Comparison of ENCODE assay signal across 20 mouse cellular contexts in genomic region chr2:58516920-58517319, GRCm38 (mm10). TPM values are rescaled to one million over a fixed set of nuclear protein-coding genes. Genes with fewer than 3 reads are reported as not detected.
DNase-seq lines count a peak whose midpoint lies in the region; ATAC-seq lines count a peak whose summit lies in the region.
"Had no signal": no experiment of that assay in that cellular context is flagged by ENCODE, and none has a peak within 500 bp of the region (broad histone marks: within the 10 kb centered on the region; RNA-seq: fewer than 3 reads in every experiment).

No protein-coding gene starts in this region.

- no peak for ATAC-seq in heart, embryonic 11.5 days (replicated peaks; ENCODE audit: insufficient number of reproducible peaks, low FRiP score, low TSS enrichment)
- ATAC-seq in kidney, embryonic 16.5 days (ENCODE audit: low FRiP score, low TSS enrichment) = no peak
- no peak; the same call in 1 of the 2 replicates for ATAC-seq in lung, embryonic 16.5 days (ENCODE audit: low read depth)
- ATAC-seq in limb, embryonic 15.5 days (ENCODE audit: insufficient number of reproducible peaks, low FRiP score, low TSS enrichment, low read depth) = no peak

- H3K27ac ChIP-seq in heart, embryonic 11.5 days (ENCODE audit: low read depth, low read length) = peak overlapping the region; percentile 82
- H3K27ac ChIP-seq in kidney, embryonic 16.5 days (ENCODE audit: low read length) = peak overlapping the region; percentile 79
- H3K27ac ChIP-seq in lung, embryonic 16.5 days (ENCODE audit: low read length) = peak overlapping the region; percentile 3; the same call in 1 of the 2 replicates
- 0 out of 2 replicates have a peak overlapping the region, but pooled peaks have one; percentile 54 for H3K27ac ChIP-seq in limb, embryonic 15.5 days
- H3K27ac ChIP-seq: forebrain, embryonic 10.5 days; neural tube, embryonic 12.5 days had no signal

- H3K9ac ChIP-seq in heart, embryonic 11.5 days (ENCODE audit: low read depth, low read length) = no peak overlapping the region
- H3K9ac ChIP-seq in kidney, embryonic 16.5 days (replicated peaks; ENCODE audit: low read length) = no peak overlapping the region
- no peak overlapping the region for H3K9ac ChIP-seq in lung, embryonic 16.5 days (ENCODE audit: low read length)
- no peak overlapping the region for H3K9ac ChIP-seq in limb, embryonic 15.5 days
- H3K9ac ChIP-seq: neural tube, embryonic 12.5 days had no signal

- peak overlapping the region; percentile 5; the same call in 1 of the 2 replicates for H3K4me2 ChIP-seq in heart, embryonic 11.5 days
- H3K4me2 ChIP-seq in kidney, embryonic 16.5 days (replicated peaks; ENCODE audit: low read depth, low read length) = peak overlapping the region; percentile 5; the same call in 1 of the 2 replicates
- H3K4me2 ChIP-seq in lung, embryonic 16.5 days (ENCODE audit: low read depth, low read length) = 0 out of 2 replicates have a peak overlapping the region, but pooled peaks have one; percentile 49
- no peak overlapping the region for H3K4me2 ChIP-seq in limb, embryonic 15.5 days
- H3K4me2 ChIP-seq: neural tube, embryonic 12.5 days had no signal

- no peaks in the 10 kb centered on the region for H3K9me3 ChIP-seq in heart, embryonic 11.5 days (replicated peaks; ENCODE audit: control insufficient read depth, low read length)
- H3K9me3 ChIP-seq in kidney, embryonic 16.5 days (ENCODE audit: low read length) = no peaks in the 10 kb centered on the region
- no peaks in the 10 kb centered on the region for H3K9me3 ChIP-seq in lung, embryonic 16.5 days (ENCODE audit: control insufficient read depth, low read length)
- H3K9me3 ChIP-seq in limb, embryonic 15.5 days = no peaks in the 10 kb centered on the region
- H3K9me3 ChIP-seq: forebrain, embryonic 10.5 days; neural tube, embryonic 12.5 days had no signal

- no peak for DNase-seq in heart, postnatal 25 days (ENCODE audit: low spot score)
- no peak for DNase-seq in kidney, postnatal 4 days
- DNase-seq in lung, adult 18-20 months = no peak
- DNase-seq: cerebellum, postnatal 14 days; gastrocnemius, postnatal 36 days; kidney, postnatal 14 days; lung, adult 2 months; right cerebral cortex, postnatal 14 days; thymus, adult 2 months had no signal

- 0 out of 2 replicates have a peak, but pooled peaks cover 2% of the 10 kb centered on the region for H3K36me3 ChIP-seq in heart, embryonic 11.5 days (ENCODE audit: control insufficient read depth, insufficient read depth, low read length)
- no peaks in the 10 kb centered on the region for H3K36me3 ChIP-seq in kidney, embryonic 16.5 days (ENCODE audit: insufficient read depth, low read length)
- no peaks in the 10 kb centered on the region for H3K36me3 ChIP-seq in lung, embryonic 16.5 days (ENCODE audit: control insufficient read depth, insufficient read depth, low read length)
- 0 out of 2 replicates have a peak, but pooled peaks cover 4% of the 10 kb centered on the region for H3K36me3 ChIP-seq in limb, embryonic 15.5 days
- H3K36me3 ChIP-seq: neural tube, embryonic 12.5 days had no signal

- H3K4me1 ChIP-seq in heart, embryonic 11.5 days (ENCODE audit: control insufficient read depth, insufficient read depth, low read length) = peaks cover 57% of the 10 kb centered on the region
- H3K4me1 ChIP-seq in kidney, embryonic 16.5 days (ENCODE audit: insufficient read depth, low read length) = peaks cover 35% of the 10 kb centered on the region
- peaks cover 19% of the 10 kb centered on the region for H3K4me1 ChIP-seq in lung, embryonic 16.5 days (replicated peaks; ENCODE audit: control insufficient read depth, insufficient read depth, low read length)
- H3K4me1 ChIP-seq in limb, embryonic 15.5 days = peaks cover 27% of the 10 kb centered on the region
- H3K4me1 ChIP-seq: megakaryocyte, embryonic 14.5 days; neural tube, embryonic 12.5 days had no signal

- no peak overlapping the region for H3K4me3 ChIP-seq in heart, embryonic 11.5 days (ENCODE audit: low read depth, low read length)
- no peak overlapping the region for H3K4me3 ChIP-seq in kidney, embryonic 16.5 days (ENCODE audit: low read length)
- H3K4me3 ChIP-seq in lung, embryonic 16.5 days (ENCODE audit: low read length) = no peak overlapping the region
- no peak overlapping the region for H3K4me3 ChIP-seq in limb, embryonic 15.5 days
- H3K4me3 ChIP-seq: forebrain, embryonic 10.5 days; megakaryocyte, embryonic 14.5 days; neural tube, embryonic 12.5 days had no signal

- H3K27me3 ChIP-seq in heart, embryonic 11.5 days (ENCODE audit: control insufficient read depth, insufficient read depth, low read length) = no peaks in the 10 kb centered on the region
- H3K27me3 ChIP-seq in kidney, embryonic 16.5 days (ENCODE audit: insufficient read depth, low read length) = no peaks in the 10 kb centered on the region
- no peaks in the 10 kb centered on the region for H3K27me3 ChIP-seq in lung, embryonic 16.5 days (ENCODE audit: control insufficient read depth, insufficient read depth, low read depth, low read length)
- no peaks in the 10 kb centered on the region for H3K27me3 ChIP-seq in limb, embryonic 15.5 days
- H3K27me3 ChIP-seq: megakaryocyte, embryonic 14.5 days; neural tube, embryonic 12.5 days had no signal

- intact Hi-C loops in heart, postnatal 25 days (cut with DNase I) = loop anchor here (5.0 kb wide), 1 partner anchor 40 kb away; no protein-coding TSS in a partner anchor

- 42% methylated on average over 6 of the region's 6 CpGs for WGBS in heart, embryonic 11.5 days (ENCODE audit: insufficient replicate concordance)
- WGBS in kidney, embryonic 16.5 days = 43% methylated on average over 6 of the region's 6 CpGs
- WGBS in lung, embryonic 16.5 days = 36% methylated on average over 6 of the region's 6 CpGs
- WGBS in limb, embryonic 15.5 days = 58% methylated on average over 6 of the region's 6 CpGs

RNA-seq across cellular contexts. Expression of gene Gm17409, which starts 47.0 kb away (rescaled TPM):
- polyA plus RNA-seq in heart, embryonic 11.5 days (2014; fragmentation: Nextera tagmentation; extraction: Ambion mirVana) = not detected in 2 replicates
- total RNA-seq in heart, postnatal 25 days (2021) = not detected
- not detected in 2 replicates for polyA plus RNA-seq in kidney, embryonic 16.5 days (2015; fragmentation: Nextera tagmentation; extraction: Ambion mirVana)
- not detected in 2 replicates for polyA plus RNA-seq in lung, embryonic 16.5 days (2015; fragmentation: Nextera tagmentation; extraction: Ambion mirVana)
- polyA plus RNA-seq in limb, embryonic 15.5 days (2015; fragmentation: Nextera tagmentation; extraction: Ambion mirVana) = not detected in 2 replicates
- total RNA-seq: ES-E14; gastrocnemius, postnatal 36 days; layer of hippocampus, postnatal 25 days; left cerebral cortex, postnatal 25 days had no signal
- polyA plus RNA-seq: forebrain, embryonic 10.5 days; hindbrain, embryonic 16.5 days; lung, adult 2 months; neural tube, embryonic 12.5 days; thymus, adult 2 months had no signal

RNA-seq across cellular contexts. Expression of gene Acvr1, which starts 50.0 kb away (rescaled TPM):
- polyA plus RNA-seq in heart, embryonic 11.5 days (2014; fragmentation: Nextera tagmentation; extraction: Ambion mirVana) = 11.8 and 12.9 TPM in 2 replicates
- 10 to 100 TPM; 16.0 to 19.5 TPM for total RNA-seq in heart, postnatal 25 days (2021)
- 5.2 and 5.8 TPM in 2 replicates for polyA plus RNA-seq in kidney, embryonic 16.5 days (2015; fragmentation: Nextera tagmentation; extraction: Ambion mirVana)
- 4.8 and 5.6 TPM in 2 replicates for polyA plus RNA-seq in lung, embryonic 16.5 days (2015; fragmentation: Nextera tagmentation; extraction: Ambion mirVana)
- 8.1 and 8.7 TPM in 2 replicates for polyA plus RNA-seq in limb, embryonic 15.5 days (2015; fragmentation: Nextera tagmentation; extraction: Ambion mirVana)

RNA-seq across cellular contexts. Expression of gene Upp2, which starts 50.2 kb away (rescaled TPM):
- 8.4 and 8.6 TPM in 2 replicates for polyA plus RNA-seq in heart, embryonic 11.5 days (2014; fragmentation: Nextera tagmentation; extraction: Ambion mirVana)
- total RNA-seq in heart, postnatal 25 days (2021) = 1 to 10 TPM; 3.1 to 3.8 TPM
- polyA plus RNA-seq in kidney, embryonic 16.5 days (2015; fragmentation: Nextera tagmentation; extraction: Ambion mirVana) = 7.6 and 8.5 TPM in 2 replicates
- polyA plus RNA-seq in lung, embryonic 16.5 days (2015; fragmentation: Nextera tagmentation; extraction: Ambion mirVana) = 6.6 and 7.4 TPM in 2 replicates
- polyA plus RNA-seq in limb, embryonic 15.5 days (2015; fragmentation: Nextera tagmentation; extraction: Ambion mirVana) = 7.0 and 8.2 TPM in 2 replicates

Comparison
In these comparisons a context has a peak if more than half of its experiments do, and no peak if none do; other contexts are left out.
1. H3K27ac ChIP-seq: peak in every context shown above with its lines; median percentile 82 in heart, embryonic 11.5 days; 79 in kidney, embryonic 16.5 days; 54 in limb, embryonic 15.5 days; 3 in lung, embryonic 16.5 days.